Mouse (Mus musculus) frontal cortex, postnatal 14 days (tissue): ENCODE measurements around the gene Dcaf1.

ENCODE experiments used
- DNase-seq, 2 experiments: peaks; one replicate each; pipeline ENCODE4 v3.0.0; 2022; ENCODE audit warnings: low spot score in 2 of 2

The Dcaf1 gene

GRCm38 (mm10) chr9:106903791-106904134 is 82.1 kb downstream of the Dcaf1 start:
- no peak for DNase-seq

GRCm38 (mm10) chr9:106906597-106906996 is 84.9 kb downstream of the Dcaf1 start:
- no peak for DNase-seq

- no peak for DNase-seq
These were observed 86.5 kb downstream of the Dcaf1 start for GRCm38 (mm10) chr9:106908174-106908573.

GRCm38 (mm10) chr9:106908715-106909114 is 87.0 kb downstream of the Dcaf1 start:
- DNase-seq = no peak

- no peak for DNase-seq
These were observed 90.0 kb downstream of the Dcaf1 start for GRCm38 (mm10) chr9:106911624-106912023.

GRCm38 (mm10) chr9:106913759-106914158 is 92.1 kb downstream of the Dcaf1 start:
- DNase-seq = no peak

GRCm38 (mm10) chr9:106914878-106915277 is 93.2 kb downstream of the Dcaf1 start:
- DNase-seq = no peak
